Mouse (Mus musculus): ENCODE measurements around the gene Pate2. TPM values are rescaled to one million over a fixed set of nuclear protein-coding genes. Genes with fewer than 3 reads are reported as not detected.
"Not testable (repeated sequence)": the region's sequence is repeated elsewhere in the genome, so short reads cannot be mapped to it uniquely, and the experiment has no call there.

Gene Pate2
- polyA plus RNA-seq, 1 experiment: 0.13 TPM

DNA sequence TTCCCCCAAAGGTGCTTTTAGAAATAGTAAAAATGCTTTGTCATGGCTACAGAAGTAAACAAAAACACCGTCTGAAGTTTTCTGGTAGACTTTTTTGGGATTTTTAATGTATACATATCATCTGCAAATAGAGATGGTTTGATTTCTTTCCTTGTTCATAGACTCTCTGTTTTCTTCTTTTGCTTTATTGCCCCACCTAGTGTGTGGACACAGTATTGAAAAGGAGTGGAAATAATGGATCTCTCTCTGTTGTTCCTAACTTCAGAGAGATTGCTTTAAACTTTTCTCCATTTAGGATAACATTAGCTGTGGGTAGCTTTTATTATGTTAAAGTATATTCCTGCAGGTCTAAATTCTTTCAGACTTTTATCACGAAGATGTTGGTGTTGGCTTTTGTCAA, 43.9 kb downstream of the Pate2 start:
- H3K4me1 ChIP-seq (ENCODE audit: control insufficient read depth, insufficient read depth, insufficient read length, low read length): no peaks in the 10 kb centered on the region
- WGBS: 32% methylated on average over 2 of the region's 2 CpGs
- no peak for TF ChIP-seq CTCF (IDR thresholded peaks at IDR 0.05; ENCODE audit: extremely low read depth, insufficient read length, insufficient replicate concordance, low read depth, low read length)
- no peak for TF ChIP-seq POLR2A (IDR thresholded peaks at IDR 0.05; ENCODE audit: low read depth, low read length)
- H3K36me3 ChIP-seq (ENCODE audit: control insufficient read depth, insufficient read depth, low read length): no peaks in the 10 kb centered on the region
- H3K4me3 ChIP-seq (ENCODE audit: low read depth, low read length): no peak overlapping the region
- no peaks in the 10 kb centered on the region for H3K27me3 ChIP-seq (ENCODE audit: control insufficient read depth, insufficient read depth, low read length)
- H3K27ac ChIP-seq (ENCODE audit: insufficient read depth, low read depth, low read length): no peak overlapping the region

DNA sequence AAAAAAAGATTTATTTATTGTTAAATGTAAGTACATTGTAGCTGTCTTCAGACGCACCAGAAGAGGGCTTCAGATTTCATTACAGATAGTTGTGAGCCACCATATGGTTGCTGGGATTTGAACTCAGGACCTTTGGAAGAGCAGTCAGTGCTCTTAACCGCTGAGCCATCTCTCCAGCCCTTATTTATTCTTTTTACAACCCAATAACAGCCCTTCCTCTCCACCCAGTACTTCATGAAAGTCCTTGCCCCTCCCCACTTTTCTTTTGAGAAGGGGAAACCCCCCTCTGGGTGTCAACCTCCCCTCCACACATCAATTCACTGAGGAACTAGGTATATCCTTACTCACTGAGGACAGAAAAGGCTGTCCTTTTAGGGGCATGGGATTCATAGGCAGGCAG, 46.7 kb downstream of the Pate2 start:
- H3K4me1 ChIP-seq (ENCODE audit: control insufficient read depth, insufficient read depth, insufficient read length, low read length); H3K4me3 ChIP-seq (ENCODE audit: low read depth, low read length); H3K36me3 ChIP-seq (ENCODE audit: control insufficient read depth, insufficient read depth, low read length); H3K27me3 ChIP-seq (ENCODE audit: control insufficient read depth, insufficient read depth, low read length); H3K27ac ChIP-seq (ENCODE audit: insufficient read depth, low read depth, low read length): not testable (repeated sequence)
- 67% methylated on average over 2 of the region's 2 CpGs for WGBS

DNA sequence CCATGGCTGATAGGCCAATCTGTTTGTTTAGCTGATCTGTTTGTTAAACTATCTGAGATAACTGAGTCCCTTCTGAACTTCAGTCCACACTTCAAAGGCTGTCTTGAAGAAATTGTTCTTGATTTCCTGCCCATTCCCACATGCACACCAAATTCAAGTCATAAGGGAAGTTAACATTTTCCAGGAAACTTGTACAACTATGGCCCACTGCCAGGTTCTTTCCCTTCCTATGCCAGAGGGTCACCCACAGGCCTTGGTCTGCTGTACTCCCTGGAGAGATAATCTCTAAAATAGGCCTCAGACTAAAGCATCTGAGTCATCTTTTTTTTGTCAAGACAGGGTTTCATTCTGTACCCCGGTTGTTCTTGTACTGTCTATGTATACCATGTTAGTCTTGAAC, 62.9 kb downstream of the Pate2 start:
- Histone ChIP-seq H3K36me3 (ENCODE audit: control insufficient read depth, insufficient read depth, low read length) (no peaks in the 10 kb centered on the region), H3K27ac (ENCODE audit: insufficient read depth, low read depth, low read length) (no peak overlapping the region), H3K4me3 (ENCODE audit: low read depth, low read length) (no peak overlapping the region), H3K4me1 (ENCODE audit: control insufficient read depth, insufficient read depth, insufficient read length, low read length) (no peaks in the 10 kb centered on the region), H3K27me3 (ENCODE audit: control insufficient read depth, insufficient read depth, low read length) (no peaks in the 10 kb centered on the region)
- TF ChIP-seq POLR2A (IDR thresholded peaks at IDR 0.05; ENCODE audit: low read depth, low read length): no peak
- no peak for TF ChIP-seq CTCF (IDR thresholded peaks at IDR 0.05; ENCODE audit: extremely low read depth, insufficient read length, insufficient replicate concordance, low read depth, low read length)
- WGBS: 54% methylated on average over 1 of the region's 1 CpGs

DNA sequence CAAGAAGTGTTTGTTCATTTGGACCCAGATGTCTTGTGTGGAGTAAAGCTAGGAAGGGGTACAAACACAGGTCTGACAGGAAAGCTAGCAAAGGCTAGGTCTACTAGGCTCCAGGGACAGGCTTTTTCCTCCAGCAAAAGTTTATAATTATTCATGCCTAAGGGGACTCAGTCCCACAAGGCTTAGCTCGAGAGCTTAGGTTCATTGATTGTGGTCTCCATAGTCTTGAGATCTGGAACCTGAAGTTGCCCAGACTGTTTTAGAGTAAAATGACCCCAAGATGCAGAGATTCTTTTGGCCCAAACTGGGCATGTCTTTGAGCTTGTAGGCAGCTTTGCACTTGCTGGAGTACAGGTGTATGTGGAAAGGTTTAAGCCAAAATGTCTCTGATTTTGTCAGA, 78.0 kb downstream of the Pate2 start, which contains the start of gene Pate3:
TSS of gene Pate3 (minus strand) at position 101 of the 400 bp plus-strand sequence.
- H3K4me3 ChIP-seq (ENCODE audit: low read depth, low read length): no peak within 1 kb of the TSS
- WGBS: 56% methylated on average over 1 of the region's 1 CpGs
- no peaks in the 10 kb centered on the region for H3K4me1 ChIP-seq (ENCODE audit: control insufficient read depth, insufficient read depth, insufficient read length, low read length)
- no peaks in the 10 kb centered on the region for H3K36me3 ChIP-seq (ENCODE audit: control insufficient read depth, insufficient read depth, low read length)
- H3K27me3 ChIP-seq (ENCODE audit: control insufficient read depth, insufficient read depth, low read length): no peaks in the 10 kb centered on the region
- TF ChIP-seq POLR2A (IDR thresholded peaks at IDR 0.05; ENCODE audit: low read depth, low read length): no peak
- no peak for TF ChIP-seq CTCF (IDR thresholded peaks at IDR 0.05; ENCODE audit: extremely low read depth, insufficient read length, insufficient replicate concordance, low read depth, low read length)
- H3K27ac ChIP-seq (ENCODE audit: insufficient read depth, low read depth, low read length): no peak within 1 kb of the TSS

DNA sequence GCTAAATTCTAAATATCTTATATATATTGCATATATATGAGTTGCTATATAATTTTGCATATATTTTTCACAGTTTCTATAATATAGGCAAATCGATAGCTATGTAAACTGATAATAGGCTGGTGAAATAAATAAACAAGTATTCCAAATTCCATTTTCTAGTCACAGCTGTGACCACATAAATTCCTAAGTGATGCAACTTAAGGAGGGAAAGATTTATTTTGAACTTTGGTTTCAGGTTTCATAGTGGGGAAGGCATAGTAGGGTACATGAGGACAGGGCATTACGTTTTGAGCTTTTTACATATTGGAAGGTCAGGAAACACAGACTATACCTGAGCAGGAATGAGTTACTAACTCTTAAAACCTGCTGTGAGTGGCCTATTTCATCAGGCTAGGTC, 103.5 kb downstream of the Pate2 start:
- 85% methylated on average over 2 of the region's 2 CpGs for WGBS
- no peaks in the 10 kb centered on the region for H3K36me3 ChIP-seq (ENCODE audit: control insufficient read depth, insufficient read depth, low read length)

DNA sequence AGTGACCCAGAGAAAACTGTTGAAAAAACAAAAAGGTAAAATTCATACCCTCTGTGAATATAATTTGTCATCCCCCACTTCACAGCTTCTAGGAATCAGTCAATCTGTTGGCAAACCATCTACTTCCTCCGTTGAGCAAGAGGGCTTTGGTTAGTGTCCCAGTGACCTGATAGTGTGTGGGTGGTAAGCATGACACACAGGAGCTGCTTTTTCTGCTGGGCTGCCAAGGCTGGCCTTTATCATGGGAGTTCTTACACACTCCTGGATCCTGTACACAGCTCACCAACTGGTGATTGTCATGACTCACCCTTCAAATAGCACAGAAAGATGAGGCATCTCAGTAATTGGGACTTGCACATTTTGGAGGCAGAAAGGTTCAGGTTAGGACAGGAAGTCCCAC, 116.9 kb downstream of the Pate2 start, which contains the start of gene Pate1:
TSS of gene Pate1 (minus strand) at position 378 of the 400 bp plus-strand sequence.
- 48% methylated on average over 1 of the region's 1 CpGs for WGBS
- H3K36me3 ChIP-seq (ENCODE audit: control insufficient read depth, insufficient read depth, low read length): no peaks in the 10 kb centered on the region
- no peaks in the 10 kb centered on the region for H3K27me3 ChIP-seq (ENCODE audit: control insufficient read depth, insufficient read depth, low read length)
- H3K4me1 ChIP-seq (ENCODE audit: control insufficient read depth, insufficient read depth, insufficient read length, low read length): no peaks in the 10 kb centered on the region
- H3K27ac ChIP-seq (ENCODE audit: insufficient read depth, low read depth, low read length): no peak within 1 kb of the TSS
- TF ChIP-seq POLR2A (IDR thresholded peaks at IDR 0.05; ENCODE audit: low read depth, low read length) (no peak), CTCF (IDR thresholded peaks at IDR 0.05; ENCODE audit: extremely low read depth, insufficient read length, insufficient replicate concordance, low read depth, low read length) (no peak)
- H3K4me3 ChIP-seq (ENCODE audit: low read depth, low read length): no peak within 1 kb of the TSS

More for the DNA sequence above, 103.5 kb downstream of the Pate2 start:
- H3K27ac ChIP-seq (ENCODE audit: insufficient read depth, low read depth, low read length): no peak overlapping the region
- no peak overlapping the region for H3K4me3 ChIP-seq (ENCODE audit: low read depth, low read length)
- H3K27me3 ChIP-seq (ENCODE audit: control insufficient read depth, insufficient read depth, low read length): no peaks in the 10 kb centered on the region
- TF ChIP-seq POLR2A (IDR thresholded peaks at IDR 0.05; ENCODE audit: low read depth, low read length): no peak
- no peaks in the 10 kb centered on the region for H3K4me1 ChIP-seq (ENCODE audit: control insufficient read depth, insufficient read depth, insufficient read length, low read length)

DNA sequence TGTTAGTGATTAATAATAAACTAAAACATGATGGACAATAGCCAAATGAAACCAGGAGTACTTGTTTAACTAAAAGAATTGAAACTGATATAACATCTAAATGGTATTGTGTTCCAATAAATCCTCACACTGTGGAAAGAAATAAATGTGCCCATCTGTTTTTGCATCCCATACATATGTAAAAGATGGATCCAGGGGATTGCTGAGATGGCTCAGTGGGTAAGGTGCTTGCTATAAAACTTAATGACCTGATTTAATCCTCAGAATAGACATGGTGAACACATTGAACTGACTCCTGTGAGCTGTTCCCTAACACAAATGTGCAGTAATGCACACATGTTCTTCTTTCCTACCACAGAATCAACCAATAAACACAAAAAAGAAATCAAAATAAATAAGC, 121.8 kb downstream of the Pate2 start:
- Histone ChIP-seq H3K4me1 (ENCODE audit: control insufficient read depth, insufficient read depth, insufficient read length, low read length) (no peaks in the 10 kb centered on the region), H3K27ac (ENCODE audit: insufficient read depth, low read depth, low read length) (no peak overlapping the region), H3K27me3 (ENCODE audit: control insufficient read depth, insufficient read depth, low read length) (no peaks in the 10 kb centered on the region), H3K4me3 (ENCODE audit: low read depth, low read length) (no peak overlapping the region), H3K36me3 (ENCODE audit: control insufficient read depth, insufficient read depth, low read length) (no peaks in the 10 kb centered on the region)
- TF ChIP-seq CTCF (IDR thresholded peaks at IDR 0.05; ENCODE audit: extremely low read depth, insufficient read length, insufficient replicate concordance, low read depth, low read length): no peak
- TF ChIP-seq POLR2A (IDR thresholded peaks at IDR 0.05; ENCODE audit: low read depth, low read length): no peak

DNA sequence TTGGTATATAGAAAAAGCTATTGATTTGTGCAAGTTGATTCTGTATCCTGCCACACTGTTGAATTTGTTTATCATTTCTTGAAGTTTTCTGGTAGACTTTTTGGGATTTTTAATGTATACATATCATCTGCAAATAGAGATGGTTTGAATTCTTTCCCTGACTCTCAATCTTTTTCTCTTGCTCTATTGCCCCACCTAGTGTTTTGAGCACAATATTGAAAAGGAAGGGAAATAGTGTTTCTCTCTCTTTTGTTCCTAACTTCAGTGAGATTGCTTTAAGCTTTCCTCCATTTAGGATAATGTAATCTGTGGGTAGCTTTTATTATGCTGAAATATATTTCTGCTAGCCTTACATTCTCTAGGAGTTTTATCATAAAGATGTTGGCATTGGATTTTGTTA, 137.2 kb downstream of the Pate2 start:
- no peak for TF ChIP-seq POLR2A (IDR thresholded peaks at IDR 0.05; ENCODE audit: low read depth, low read length)
- TF ChIP-seq CTCF (IDR thresholded peaks at IDR 0.05; ENCODE audit: extremely low read depth, insufficient read length, insufficient replicate concordance, low read depth, low read length): no peak
- Histone ChIP-seq H3K4me3 (ENCODE audit: low read depth, low read length) (no peak overlapping the region), H3K27me3 (ENCODE audit: control insufficient read depth, insufficient read depth, low read length) (no peaks in the 10 kb centered on the region), H3K27ac (ENCODE audit: insufficient read depth, low read depth, low read length) (no peak overlapping the region), H3K4me1 (ENCODE audit: control insufficient read depth, insufficient read depth, insufficient read length, low read length) (no peaks in the 10 kb centered on the region), H3K36me3 (ENCODE audit: control insufficient read depth, insufficient read depth, low read length) (no peaks in the 10 kb centered on the region)

Other genes with a start within 250 kb of the Pate2 start
- gene Cdon, start 149.2 kb upstream of the Pate2 start, polyA plus RNA-seq (2012; rRNA removed): 1.4 TPM in 2 replicates
- gene Gm1113, start 52.0 kb upstream of the Pate2 start, polyA plus RNA-seq (2012; rRNA removed): not detected in 2 replicates
- 0.01 TPM in 1 of 2 replicates, not detected in the other for gene Ddx25, start 11.8 kb upstream of the Pate2 start, polyA plus RNA-seq (2012; rRNA removed)
- gene Pus3, start 11.7 kb upstream of the Pate2 start, polyA plus RNA-seq (2012; rRNA removed): 0.30 and 0.41 TPM in 2 replicates
- gene Hyls1, start 114 bp downstream of the Pate2 start, polyA plus RNA-seq (2012; rRNA removed): 0.13 and 0.34 TPM in 2 replicates
- not detected in 2 replicates for gene Pate4, start 41.7 kb downstream of the Pate2 start, polyA plus RNA-seq (2012; rRNA removed)
- not detected in 2 replicates for gene Pate3, start 77.9 kb downstream of the Pate2 start, polyA plus RNA-seq (2012; rRNA removed)
- not detected in 2 replicates for gene Pate1, start 117.1 kb downstream of the Pate2 start, polyA plus RNA-seq (2012; rRNA removed)
- gene Gm17677, start 170.8 kb downstream of the Pate2 start, polyA plus RNA-seq (2012; rRNA removed): not detected in 2 replicates
- not detected in 2 replicates for gene Gm17727, start 207.8 kb downstream of the Pate2 start, polyA plus RNA-seq (2012; rRNA removed)
- gene Gm27235, start 219.8 kb downstream of the Pate2 start, polyA plus RNA-seq (2012; rRNA removed): not detected in 2 replicates
- not detected in 2 replicates for gene D730048I06Rik, start 219.8 kb downstream of the Pate2 start, polyA plus RNA-seq (2012; rRNA removed)